Mouse (Mus musculus) adrenal gland, postnatal 14 days (tissue): ENCODE results near the gene Csrnp2. TPM values are rescaled to one million over a fixed set of nuclear protein-coding genes. Genes with fewer than 3 reads are reported as not detected.

ENCODE experiments used
- DNase-seq: peaks from one replicate; pipeline ENCODE4 v3.0.0; 2021; ENCODE audit warnings: mixed read lengths
- total RNA-seq: library from RNA; stranded (reverse); gene quantifications from 2 replicates; pipeline ENCODE4 v1.2.3, GENCODE M21; 2021

Gene Csrnp2
- total RNA-seq, 1 experiment from 2014 or later, result 5.8 TPM

GRCm38 (mm10) chr15:100429959-100430565, 65.2 kb downstream of the Csrnp2 start:
- DNase-seq, result no peak

Other genes with a start within 250 kb of the Csrnp2 start
- gene Tmprss12, start 214.7 kb downstream of the Csrnp2 start, total RNA-seq, result not detected in 2 replicates
- gene Mettl7a1, start 191.3 kb downstream of the Csrnp2 start, total RNA-seq, result 83.1 and 102 TPM in 2 replicates
- gene Mettl7a3, start 160.6 kb downstream of the Csrnp2 start, total RNA-seq, result 0.26 TPM in 1 of 2 replicates, not detected in the other
- 0.68 and 0.78 TPM in 2 replicates for gene Methig1, start 142.3 kb downstream of the Csrnp2 start, total RNA-seq
- 1.5 and 2.2 TPM in 2 replicates for gene Mettl7a2, start 142.3 kb downstream of the Csrnp2 start, total RNA-seq
- gene Higd1c, start 130.9 kb downstream of the Csrnp2 start, total RNA-seq, result 0.83 TPM in 1 of 2 replicates, not detected in the other
- 0.19 TPM in 2 replicates for gene Gm5475, start 73.3 kb downstream of the Csrnp2 start, total RNA-seq
- 95.8 and 102 TPM in 2 replicates for gene Slc11a2, start 70.4 kb downstream of the Csrnp2 start, total RNA-seq
- gene Letmd1, start 26.5 kb downstream of the Csrnp2 start, total RNA-seq, result 287 and 307 TPM in 2 replicates
- 19.9 and 25.0 TPM in 2 replicates for gene Tfcp2, start 56.5 kb upstream of the Csrnp2 start, total RNA-seq
- 17.2 and 17.8 TPM in 2 replicates for gene Pou6f1, start 104.5 kb upstream of the Csrnp2 start, total RNA-seq
- 208 and 209 TPM in 2 replicates for gene Dazap2, start 119.9 kb upstream of the Csrnp2 start, total RNA-seq
- gene Smagp, start 141.5 kb upstream of the Csrnp2 start, total RNA-seq, result 45.7 and 50.1 TPM in 2 replicates
- 3.6 and 14.8 TPM in 2 replicates for gene Bin2, start 174.1 kb upstream of the Csrnp2 start, total RNA-seq
- gene Cela1, start 192.4 kb upstream of the Csrnp2 start, total RNA-seq, result 26.1 and 32.9 TPM in 2 replicates
- gene Galnt6, start 233.9 kb upstream of the Csrnp2 start, total RNA-seq, result 8.1 and 11.9 TPM in 2 replicates